Mouse (Mus musculus): ENCODE data around the gene Cox7a2l.

DNA sequence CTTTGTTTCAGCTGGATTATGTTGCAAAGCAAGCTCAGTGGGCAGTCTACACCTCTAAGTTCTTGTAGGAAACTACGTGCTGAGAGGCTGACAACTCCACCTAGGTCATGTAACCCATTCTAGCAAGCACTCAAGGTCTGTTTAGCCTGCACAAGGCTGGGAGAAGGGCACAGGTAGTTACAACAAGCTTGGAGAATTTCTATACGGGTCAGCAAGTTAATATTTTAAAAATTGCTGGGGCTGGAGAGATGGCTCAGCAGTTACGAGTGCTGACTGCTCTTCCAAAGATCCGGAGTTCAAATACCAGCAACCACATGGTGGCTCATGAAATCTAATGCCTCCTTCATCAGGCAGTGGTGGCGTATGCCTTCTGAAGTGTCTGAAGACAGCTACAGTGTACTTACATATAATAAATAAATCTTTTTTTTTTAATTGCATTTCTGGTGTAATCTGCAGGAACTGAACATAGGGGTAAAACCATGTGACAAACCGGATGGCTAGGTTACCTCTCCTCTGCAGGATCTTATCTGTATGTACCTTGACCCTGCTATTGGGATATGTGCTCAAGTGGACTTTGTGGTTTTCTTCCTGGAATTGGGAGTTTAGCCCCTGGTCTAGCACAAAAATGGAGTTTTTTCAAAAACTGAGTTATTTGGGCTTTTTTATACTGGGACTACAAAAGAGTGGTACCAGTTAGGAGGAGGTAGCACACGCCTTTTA lies 34.2 kb downstream of the Cox7a2l start:
- no peak for TF ChIP-seq CTCF (IDR thresholded peaks at IDR 0.05)
- TF ChIP-seq EP300 (IDR thresholded peaks at IDR 0.05) = no peak
